Mouse (Mus musculus): ENCODE results near the gene Cadps.

GRCm38 (mm10) chr14:12602080-12602479 lies 220.8 kb downstream of the Cadps start:
- TF ChIP-seq CEBPB (IDR thresholded peaks at IDR 0.05; ENCODE audit: low read depth) (no peak), CTCF (IDR thresholded peaks at IDR 0.05; ENCODE audit: control insufficient read depth, insufficient read depth, insufficient read length) (no peak), USF1 (IDR thresholded peaks at IDR 0.05; ENCODE audit: low read depth) (no peak)
